Mouse (Mus musculus): ENCODE measurements around the gene Fads2. TPM values are rescaled to one million over a fixed set of nuclear protein-coding genes. Genes with fewer than 3 reads are reported as not detected.

Gene Fads2
- polyA plus RNA-seq, 1 experiment: 91.5 TPM

- Histone ChIP-seq H3K4me3 (ENCODE audit: control insufficient read depth, low read depth, low read length) (no peak overlapping the region), H3K36me3 (ENCODE audit: control insufficient read depth, insufficient read depth, low read length) (no peaks in the 10 kb centered on the region), H3K4me1 (ENCODE audit: control insufficient read depth, insufficient read depth, low read length) (no peaks in the 10 kb centered on the region), H3K27me3 (ENCODE audit: control insufficient read depth, insufficient read depth, low read length) (no peaks in the 10 kb centered on the region), H3K27ac (ENCODE audit: control insufficient read depth, insufficient read depth, low read depth, low read length) (no peak overlapping the region)
- TF ChIP-seq CTCF (IDR thresholded peaks at IDR 0.05; ENCODE audit: control insufficient read depth, insufficient read depth, insufficient replicate concordance, low read depth, low read length) (no peak), POLR2A (IDR thresholded peaks at IDR 0.05; ENCODE audit: control insufficient read depth, low read depth, low read length) (no peak)
These were observed 39.3 kb downstream of the Fads2 start for GRCm38 (mm10) chr19:10062292-10062691.

GRCm38 (mm10) chr19:10061624-10062023, 39.9 kb downstream of the Fads2 start:
- TF ChIP-seq POLR2A (IDR thresholded peaks at IDR 0.05; ENCODE audit: control insufficient read depth, low read depth, low read length) (no peak), CTCF (IDR thresholded peaks at IDR 0.05; ENCODE audit: control insufficient read depth, insufficient read depth, insufficient replicate concordance, low read depth, low read length) (no peak)
- Histone ChIP-seq H3K4me3 (ENCODE audit: control insufficient read depth, low read depth, low read length) (no peak overlapping the region), H3K27me3 (ENCODE audit: control insufficient read depth, insufficient read depth, low read length) (no peaks in the 10 kb centered on the region), H3K4me1 (ENCODE audit: control insufficient read depth, insufficient read depth, low read length) (no peaks in the 10 kb centered on the region), H3K27ac (ENCODE audit: control insufficient read depth, insufficient read depth, low read depth, low read length) (no peak overlapping the region), H3K36me3 (ENCODE audit: control insufficient read depth, insufficient read depth, low read length) (no peaks in the 10 kb centered on the region)

DNA sequence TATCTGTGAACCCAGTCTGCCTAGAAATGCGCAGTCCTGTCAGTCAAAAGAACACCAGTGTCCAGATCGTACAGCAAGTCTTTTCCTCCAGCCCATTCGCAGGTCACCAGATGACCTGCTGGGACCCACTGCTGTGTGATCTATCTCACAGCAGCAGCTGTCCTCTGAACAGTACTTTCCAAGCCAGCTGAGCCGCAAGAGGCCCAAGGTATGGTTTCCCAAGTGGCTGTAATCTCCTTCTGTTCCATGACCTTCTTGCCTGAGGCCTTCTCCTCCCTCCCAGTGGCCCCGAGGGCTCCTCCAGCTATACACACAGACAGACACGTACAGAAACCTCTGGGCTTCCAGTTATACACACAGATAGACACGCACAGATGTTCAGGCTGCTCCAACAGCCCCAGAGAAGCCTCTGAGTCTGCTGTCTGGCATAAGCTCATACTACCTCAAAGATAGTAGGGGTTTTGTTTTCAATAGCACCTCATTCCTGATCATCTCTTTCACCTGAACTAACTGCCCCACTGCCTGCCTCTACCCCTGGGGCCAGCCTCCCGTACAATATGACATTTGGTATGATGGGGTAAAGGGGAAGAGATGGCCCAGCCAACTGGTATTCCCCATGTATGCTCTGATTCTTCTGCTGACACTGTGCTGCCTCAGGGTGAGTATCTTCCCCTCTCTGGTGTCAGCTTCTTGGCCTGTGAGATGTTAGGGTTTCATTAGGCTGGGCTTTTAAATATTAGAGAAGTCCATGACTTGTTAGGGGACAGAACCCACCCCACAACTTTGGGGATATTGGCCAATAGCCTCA, 40.6 kb downstream of the Fads2 start:
- Histone ChIP-seq H3K27me3 (ENCODE audit: control insufficient read depth, insufficient read depth, low read length) (no peaks in the 10 kb centered on the region), H3K4me1 (ENCODE audit: control insufficient read depth, insufficient read depth, low read length) (no peaks in the 10 kb centered on the region), H3K27ac (ENCODE audit: control insufficient read depth, insufficient read depth, low read depth, low read length) (peak overlapping the region; percentile 71), H3K4me3 (ENCODE audit: control insufficient read depth, low read depth, low read length) (no peak overlapping the region), H3K36me3 (ENCODE audit: control insufficient read depth, insufficient read depth, low read length) (no peaks in the 10 kb centered on the region)
- no peak for TF ChIP-seq POLR2A (IDR thresholded peaks at IDR 0.05; ENCODE audit: control insufficient read depth, low read depth, low read length)
- no peak for TF ChIP-seq CTCF (IDR thresholded peaks at IDR 0.05; ENCODE audit: control insufficient read depth, insufficient read depth, insufficient replicate concordance, low read depth, low read length)

GRCm38 (mm10) chr19:10059911-10060567, 41.5 kb downstream of the Fads2 start:
- Histone ChIP-seq H3K4me1 (ENCODE audit: control insufficient read depth, insufficient read depth, low read length) (no peaks in the 10 kb centered on the region), H3K27ac (ENCODE audit: control insufficient read depth, insufficient read depth, low read depth, low read length) (peak overlapping the region; percentile 77), H3K4me3 (ENCODE audit: control insufficient read depth, low read depth, low read length) (peak overlapping the region; percentile 41; the same call in 1 of the 2 replicates), H3K36me3 (ENCODE audit: control insufficient read depth, insufficient read depth, low read length) (no peaks in the 10 kb centered on the region), H3K27me3 (ENCODE audit: control insufficient read depth, insufficient read depth, low read length) (no peaks in the 10 kb centered on the region)
- peak; percentile 72; the same call in 1 of the 2 replicates for TF ChIP-seq CTCF (IDR thresholded peaks at IDR 0.05; ENCODE audit: control insufficient read depth, insufficient read depth, insufficient replicate concordance, low read depth, low read length)
- TF ChIP-seq POLR2A (IDR thresholded peaks at IDR 0.05; ENCODE audit: control insufficient read depth, low read depth, low read length): no peak

DNA sequence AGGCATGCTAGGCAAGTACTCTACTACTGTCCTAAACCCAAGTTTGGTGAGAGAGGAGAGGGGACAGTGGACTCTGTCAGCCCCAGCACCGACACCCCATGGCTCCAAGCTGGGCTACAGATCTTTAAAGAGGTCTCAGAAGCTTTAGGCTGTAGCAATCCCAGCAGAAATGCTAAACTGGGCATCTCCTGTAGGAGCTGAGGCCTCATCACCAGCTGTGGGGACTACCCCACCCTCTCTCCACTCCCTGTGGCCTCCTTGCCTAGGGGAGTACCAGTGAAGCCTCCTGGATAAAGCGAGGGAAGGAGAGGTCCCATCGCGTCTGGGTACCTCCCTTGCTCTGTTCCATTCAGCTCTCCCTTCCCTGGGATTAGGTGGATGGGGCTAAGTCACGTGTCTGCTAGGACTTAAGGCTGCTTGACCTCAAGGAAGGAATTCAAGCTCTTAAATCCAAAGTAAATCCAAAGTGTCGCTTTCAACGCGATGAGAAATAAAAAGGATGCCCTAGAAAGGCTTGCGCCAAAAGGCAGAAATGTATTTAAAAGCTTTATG, 42.6 kb downstream of the Fads2 start:
- Histone ChIP-seq H3K27me3 (ENCODE audit: control insufficient read depth, insufficient read depth, low read length) (no peaks in the 10 kb centered on the region), H3K4me3 (ENCODE audit: control insufficient read depth, low read depth, low read length) (no peak overlapping the region), H3K27ac (ENCODE audit: control insufficient read depth, insufficient read depth, low read depth, low read length) (no peak overlapping the region), H3K36me3 (ENCODE audit: control insufficient read depth, insufficient read depth, low read length) (no peaks in the 10 kb centered on the region), H3K4me1 (ENCODE audit: control insufficient read depth, insufficient read depth, low read length) (no peaks in the 10 kb centered on the region)
- no peak for TF ChIP-seq CTCF (IDR thresholded peaks at IDR 0.05; ENCODE audit: control insufficient read depth, insufficient read depth, insufficient replicate concordance, low read depth, low read length)
- no peak for TF ChIP-seq POLR2A (IDR thresholded peaks at IDR 0.05; ENCODE audit: control insufficient read depth, low read depth, low read length)

GRCm38 (mm10) chr19:10058352-10058825, 43.2 kb downstream of the Fads2 start:
- H3K4me1 ChIP-seq (ENCODE audit: control insufficient read depth, insufficient read depth, low read length): no peaks in the 10 kb centered on the region
- no peaks in the 10 kb centered on the region for H3K27me3 ChIP-seq (ENCODE audit: control insufficient read depth, insufficient read depth, low read length)
- no peak overlapping the region for H3K4me3 ChIP-seq (ENCODE audit: control insufficient read depth, low read depth, low read length)
- no peak for TF ChIP-seq POLR2A (IDR thresholded peaks at IDR 0.05; ENCODE audit: control insufficient read depth, low read depth, low read length)
- no peak for TF ChIP-seq CTCF (IDR thresholded peaks at IDR 0.05; ENCODE audit: control insufficient read depth, insufficient read depth, insufficient replicate concordance, low read depth, low read length)
- H3K36me3 ChIP-seq (ENCODE audit: control insufficient read depth, insufficient read depth, low read length): no peaks in the 10 kb centered on the region
- no peak overlapping the region for H3K27ac ChIP-seq (ENCODE audit: control insufficient read depth, insufficient read depth, low read depth, low read length)

Measured in testis, adult 2 months (tissue).